In genomic region chr4:135548108-135548507, GRCm38 (mm10) we compare ENCODE assay signal across 12 mouse cellular contexts. TPM values are rescaled to one million over a fixed set of nuclear protein-coding genes. Genes with fewer than 3 reads are reported as not detected.
DNase-seq lines count a peak whose midpoint lies in the region; ATAC-seq lines count a peak whose summit lies in the region.
"Had no signal": no experiment of that assay in that cellular context is flagged by ENCODE, and none has a peak within 500 bp of the region (broad histone marks: within the 10 kb centered on the region; RNA-seq: fewer than 3 reads in every experiment).

No protein-coding gene starts in this region.

- H3K27ac ChIP-seq in heart, embryonic 15.5 days, result peak overlapping the region; percentile 49
- H3K27ac ChIP-seq in midbrain, embryonic 10.5 days (replicated peaks), result peak overlapping the region; percentile 62
- H3K27ac ChIP-seq in midbrain, embryonic 14.5 days (replicated peaks; ENCODE audit: low read depth, low read length), result no peak overlapping the region
- peak overlapping the region; percentile 45; the same call in 1 of the 2 replicates for H3K27ac ChIP-seq in embryonic facial prominence, embryonic 15.5 days (replicated peaks)

- no peak for DNase-seq in heart, postnatal 36 days
- no peak for DNase-seq in midbrain, embryonic 10.5 days (ENCODE audit: low spot score)
- no peak for DNase-seq in midbrain, embryonic 14.5 days
- peak; percentile 59 for DNase-seq in yolk sac, embryonic 10.5 days (ENCODE audit: low spot score)
- no peak for DNase-seq in ovary, postnatal 36 days (ENCODE audit: low spot score)
- DNase-seq in spleen, postnatal 4 days (ENCODE audit: low spot score in 2 of 2), result no peak
- DNase-seq: cerebellum, adult 18-20 months; spleen, adult 18-20 months had no signal

- no peaks in the 10 kb centered on the region for H3K27me3 ChIP-seq in heart, embryonic 15.5 days
- H3K27me3 ChIP-seq in midbrain, embryonic 10.5 days (ENCODE audit: low read depth, poor library complexity, severe bottlenecking), result peaks cover 95% of the 10 kb centered on the region
- no peaks in the 10 kb centered on the region for H3K27me3 ChIP-seq in midbrain, embryonic 14.5 days (ENCODE audit: control insufficient read depth, insufficient read depth, low read length)
- peaks cover 9% of the 10 kb centered on the region for H3K27me3 ChIP-seq in embryonic facial prominence, embryonic 15.5 days

- no peak for ATAC-seq in heart, embryonic 15.5 days (replicated peaks; ENCODE audit: insufficient number of reproducible peaks, insufficient read depth, low FRiP score, low read depth)
- no peak for ATAC-seq in midbrain, embryonic 14.5 days (ENCODE audit: low FRiP score, low TSS enrichment)
- ATAC-seq in embryonic facial prominence, embryonic 15.5 days (ENCODE audit: insufficient number of reproducible peaks, low FRiP score, low TSS enrichment, low read depth), result no peak
- ATAC-seq: hindbrain, embryonic 16.5 days had no signal

- H3K4me3 ChIP-seq in heart, embryonic 15.5 days, result no peak overlapping the region
- H3K4me3 ChIP-seq in midbrain, embryonic 10.5 days, result no peak overlapping the region
- no peak overlapping the region for H3K4me3 ChIP-seq in midbrain, embryonic 14.5 days (replicated peaks; ENCODE audit: low read depth, low read length)
- H3K4me3 ChIP-seq in embryonic facial prominence, embryonic 15.5 days (replicated peaks), result no peak overlapping the region
- H3K4me3 ChIP-seq: erythroblast, embryonic 14.5 days had no signal

- H3K4me2 ChIP-seq in heart, embryonic 15.5 days, result no peak overlapping the region
- H3K4me2 ChIP-seq in midbrain, embryonic 14.5 days (ENCODE audit: low read length), result no peak overlapping the region
- H3K4me2 ChIP-seq in embryonic facial prominence, embryonic 15.5 days (replicated peaks), result no peak overlapping the region

- H3K4me1 ChIP-seq in heart, embryonic 15.5 days (replicated peaks), result peaks cover 67% of the 10 kb centered on the region
- H3K4me1 ChIP-seq in midbrain, embryonic 10.5 days, result peaks cover 74% of the 10 kb centered on the region
- H3K4me1 ChIP-seq in midbrain, embryonic 14.5 days (ENCODE audit: control insufficient read depth, insufficient read depth, low read length), result peaks cover 25% of the 10 kb centered on the region
- peaks cover 76% of the 10 kb centered on the region for H3K4me1 ChIP-seq in embryonic facial prominence, embryonic 15.5 days

- intact Hi-C loops in heart, postnatal 36 days (cut with DNase I), result no loop called here

- H3K9me3 ChIP-seq in heart, embryonic 15.5 days (replicated peaks), result no peaks in the 10 kb centered on the region
- H3K9me3 ChIP-seq in midbrain, embryonic 10.5 days (replicated peaks), result no peaks in the 10 kb centered on the region
- no peaks in the 10 kb centered on the region for H3K9me3 ChIP-seq in midbrain, embryonic 14.5 days (ENCODE audit: control insufficient read depth, low read length)
- H3K9me3 ChIP-seq in embryonic facial prominence, embryonic 15.5 days (replicated peaks), result no peaks in the 10 kb centered on the region

- no peaks in the 10 kb centered on the region for H3K36me3 ChIP-seq in heart, embryonic 15.5 days
- no peaks in the 10 kb centered on the region for H3K36me3 ChIP-seq in midbrain, embryonic 10.5 days
- no peaks in the 10 kb centered on the region for H3K36me3 ChIP-seq in midbrain, embryonic 14.5 days (ENCODE audit: control insufficient read depth, insufficient read depth, low read length)
- no peaks in the 10 kb centered on the region for H3K36me3 ChIP-seq in embryonic facial prominence, embryonic 15.5 days

- 26% methylated on average over 7 of the region's 7 CpGs for WGBS in heart, embryonic 15.5 days
- 21% methylated on average over 7 of the region's 7 CpGs for WGBS in midbrain, embryonic 10.5 days
- WGBS in midbrain, embryonic 14.5 days, result 10% methylated on average over 7 of the region's 7 CpGs
- 22% methylated on average over 7 of the region's 7 CpGs for WGBS in embryonic facial prominence, embryonic 15.5 days

- H3K9ac ChIP-seq in heart, embryonic 15.5 days, result peak overlapping the region; percentile 16; the same call in 1 of the 2 replicates
- no peak overlapping the region for H3K9ac ChIP-seq in midbrain, embryonic 14.5 days (replicated peaks; ENCODE audit: low read length)
- H3K9ac ChIP-seq in embryonic facial prominence, embryonic 15.5 days, result no peak overlapping the region

RNA-seq across cellular contexts. Expression of gene Grhl3, which starts 25.3 kb away (rescaled TPM):
- 5.4 and 5.9 TPM in 2 replicates for polyA plus RNA-seq in heart, embryonic 15.5 days (2015; fragmentation: Nextera tagmentation; extraction: Ambion mirVana)
- not detected for total RNA-seq in heart, postnatal 36 days (2021)
- 1.3 and 2.5 TPM in 2 replicates for polyA plus RNA-seq in midbrain, embryonic 10.5 days (2016; fragmentation: Nextera tagmentation; extraction: Ambion mirVana)
- 1.5 and 1.6 TPM in 2 replicates for polyA plus RNA-seq in midbrain, embryonic 14.5 days (2014; fragmentation: Nextera tagmentation; extraction: Ambion mirVana)
- polyA plus RNA-seq in embryonic facial prominence, embryonic 15.5 days (2015; fragmentation: Nextera tagmentation; extraction: Ambion mirVana), result 26.8 and 35.5 TPM in 2 replicates
- polyA plus RNA-seq: erythroblast, embryonic 14.5 days had no signal

RNA-seq across cellular contexts. Expression of gene Nipal3, which starts 53.3 kb away (rescaled TPM):
- 4.1 and 5.2 TPM in 2 replicates for polyA plus RNA-seq in heart, embryonic 15.5 days (2015; fragmentation: Nextera tagmentation; extraction: Ambion mirVana)
- 10 to 100 TPM; 36.9 to 42.6 TPM for total RNA-seq in heart, postnatal 36 days (2021)
- polyA plus RNA-seq in midbrain, embryonic 10.5 days (2016; fragmentation: Nextera tagmentation; extraction: Ambion mirVana), result 2.1 and 2.3 TPM in 2 replicates
- polyA plus RNA-seq in midbrain, embryonic 14.5 days (2014; fragmentation: Nextera tagmentation; extraction: Ambion mirVana), result 7.7 and 9.8 TPM in 2 replicates
- polyA plus RNA-seq in embryonic facial prominence, embryonic 15.5 days (2015; fragmentation: Nextera tagmentation; extraction: Ambion mirVana), result 2.5 and 2.9 TPM in 2 replicates

RNA-seq across cellular contexts. Expression of gene Stpg1, which starts 53.5 kb away (rescaled TPM):
- polyA plus RNA-seq in heart, embryonic 15.5 days (2015; fragmentation: Nextera tagmentation; extraction: Ambion mirVana), result 0.34 and 0.43 TPM in 2 replicates
- total RNA-seq in heart, postnatal 36 days (2021), result under 1 TPM in 1 of 2 experiments, not detected in 1; 0.38 TPM
- polyA plus RNA-seq in midbrain, embryonic 10.5 days (2016; fragmentation: Nextera tagmentation; extraction: Ambion mirVana), result 0.32 and 0.42 TPM in 2 replicates
- 0.68 TPM in 1 of 2 replicates, not detected in the other for polyA plus RNA-seq in midbrain, embryonic 14.5 days (2014; fragmentation: Nextera tagmentation; extraction: Ambion mirVana)
- 0.87 and 1.9 TPM in 2 replicates for polyA plus RNA-seq in embryonic facial prominence, embryonic 15.5 days (2015; fragmentation: Nextera tagmentation; extraction: Ambion mirVana)
